Mouse (Mus musculus) intestine, postnatal 0 days (tissue): Measurements from ENCODE around the gene Prph. TPM values are rescaled to one million over a fixed set of nuclear protein-coding genes. Genes with fewer than 3 reads are reported as not detected.
A peak's percentile ranks its signal among the peaks of the same experiment; 100 is the strongest.

ENCODE experiments used
- ATAC-seq: fragments of 200-750 bp; cut with Nextera tagmentation; 2 replicates; pipeline ENCODE4 v1.8.0; 2017; ENCODE audit warnings: mild to moderate bottlenecking, moderate TSS enrichment, moderate library complexity
- H3K27ac ChIP-seq: fragments of 300-500 bp; sonication (generic); 2 replicates; pipeline ENCODE4 v1.5.1; 2014; ENCODE audit warnings: mild to moderate bottlenecking, low read depth, low read length, moderate library complexity
- H3K27me3 ChIP-seq: fragments of 300-500 bp; sonication (generic); replicated peaks from 2 replicates; pipeline ENCODE4 v1.6.1; 2014; ENCODE audit warnings: low read length, mixed read lengths; ENCODE audit not compliant: control insufficient read depth, insufficient read depth
- H3K36me3 ChIP-seq: fragments of 300-500 bp; sonication (generic); 2 replicates; pipeline ENCODE4 v1.6.1; 2014; ENCODE audit warnings: mild to moderate bottlenecking, moderate library complexity; ENCODE audit not compliant: control insufficient read depth, insufficient read depth
- H3K4me1 ChIP-seq: fragments of 300-500 bp; sonication (generic); replicated peaks from 2 replicates; pipeline ENCODE4 v1.6.1; 2014; ENCODE audit warnings: antibody characterized with exemption, low read length, mixed read lengths; ENCODE audit not compliant: control insufficient read depth, insufficient read depth
- H3K4me2 ChIP-seq: fragments of 300-500 bp; sonication (generic); replicated peaks from 2 replicates; pipeline ENCODE4 v1.6.1; 2014; ENCODE audit warnings: low read depth, mild to moderate bottlenecking, moderate library complexity
- H3K4me3 ChIP-seq: fragments of 300-500 bp; sonication (generic); 2 replicates; pipeline ENCODE4 v1.5.1; 2014; ENCODE audit warnings: low read depth, low read length
- H3K9ac ChIP-seq: fragments of 300-500 bp; sonication (generic); 2 replicates; pipeline ENCODE4 v1.6.1; 2014; ENCODE audit warnings: mild to moderate bottlenecking, low read depth, low read length
- H3K9me3 ChIP-seq: fragments of 300-500 bp; sonication (generic); 2 replicates; pipeline ENCODE4 v1.6.1; 2016; ENCODE audit warnings: mixed run types; ENCODE audit not compliant: control insufficient read depth
- CTCF ChIP-seq: sonication (generic); IDR thresholded peaks from 2 replicates; pipeline ENCODE4 v1.5.1; 2016; ENCODE audit warnings: low read depth, mild to moderate bottlenecking, control low read depth, antibody characterized with exemption, moderate library complexity
- WGBS: fragments of 180-500 bp; shearing (Covaris S2); extraction: QIAGEN DNeasy Blood & Tissue Kit; methylation state at CpG from one replicate; pipeline ENCODE4 v1.1.7; 2014; 5-methylcytosine and 5-hydroxymethylcytosine counted together
- polyA plus RNA-seq: library from polyadenylated mRNA; unstranded; fragments of >200 nt; fragmentation: Nextera tagmentation; extraction: Ambion mirVana; gene quantifications from 2 replicates; pipeline ENCODE4 v1.2.1, GENCODE M21; 2015

Gene Prph
- polyA plus RNA-seq, 1 experiment from 2014 or later = 29.8 TPM

DNA sequence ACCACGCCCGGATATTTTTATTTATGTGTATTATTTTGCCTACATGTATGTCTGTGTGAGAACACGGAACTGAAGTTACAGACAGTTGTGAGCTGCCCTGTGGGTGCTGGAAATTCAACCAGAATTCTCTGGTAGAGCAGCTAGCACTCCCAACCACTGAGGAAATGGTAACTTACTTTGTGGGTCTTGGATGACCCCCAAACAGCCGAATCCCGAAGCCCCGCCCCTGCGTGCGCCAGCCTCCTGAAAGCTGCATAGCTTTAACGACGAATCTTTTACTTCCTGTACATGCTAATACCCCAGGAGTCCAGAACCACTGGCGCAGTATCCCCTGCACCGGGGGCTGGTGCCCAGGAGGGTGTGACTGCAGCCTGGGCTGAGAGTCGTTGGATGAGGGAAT lies 29.6 kb upstream of the Prph start:
- H3K9me3 ChIP-seq = no peaks in the 10 kb centered on the region
- H3K4me2 ChIP-seq = no peak overlapping the region
- no peak overlapping the region for H3K9ac ChIP-seq
- no peak for TF ChIP-seq CTCF
- H3K27ac ChIP-seq = no peak overlapping the region
- H3K27me3 ChIP-seq = no peaks in the 10 kb centered on the region
- WGBS = 74% methylated on average over 13 of the region's 13 CpGs
- no peak for ATAC-seq
- H3K4me3 ChIP-seq = no peak overlapping the region
- H3K4me1 ChIP-seq = no peaks in the 10 kb centered on the region; the same call in 1 of the 2 replicates
- no peaks in the 10 kb centered on the region for H3K36me3 ChIP-seq

DNA sequence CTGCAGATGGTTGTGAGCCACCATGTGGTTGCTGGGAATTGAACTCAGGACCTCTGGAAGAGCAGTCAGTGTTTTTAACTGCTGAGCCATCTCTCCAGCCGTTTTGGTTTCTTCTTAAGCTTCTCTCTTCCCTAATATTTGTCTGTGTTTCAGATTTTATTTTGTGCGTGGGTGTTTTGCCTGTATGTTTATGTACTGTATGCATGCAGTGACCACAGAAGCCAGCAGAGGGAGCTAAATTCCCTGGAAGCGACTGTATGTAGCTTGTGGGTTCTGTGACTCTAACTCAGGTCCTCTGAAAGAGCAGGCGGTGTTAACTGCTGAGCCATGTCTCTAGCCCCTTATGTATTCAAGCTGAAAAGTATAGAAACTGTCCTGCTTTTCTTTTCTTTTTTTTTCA lies 28.7 kb upstream of the Prph start:
- Histone ChIP-seq H3K27me3 (no peaks in the 10 kb centered on the region), H3K4me3 (no peak overlapping the region), H3K4me2 (no peak overlapping the region), H3K9ac (no peak overlapping the region), H3K36me3 (no peaks in the 10 kb centered on the region), H3K4me1 (no peaks in the 10 kb centered on the region; the same call in 1 of the 2 replicates), H3K27ac (no peak overlapping the region), H3K9me3 (no peaks in the 10 kb centered on the region)
- WGBS = 66% methylated on average over 4 of the region's 4 CpGs
- TF ChIP-seq CTCF = peak; percentile 78
- ATAC-seq = no peak

DNA sequence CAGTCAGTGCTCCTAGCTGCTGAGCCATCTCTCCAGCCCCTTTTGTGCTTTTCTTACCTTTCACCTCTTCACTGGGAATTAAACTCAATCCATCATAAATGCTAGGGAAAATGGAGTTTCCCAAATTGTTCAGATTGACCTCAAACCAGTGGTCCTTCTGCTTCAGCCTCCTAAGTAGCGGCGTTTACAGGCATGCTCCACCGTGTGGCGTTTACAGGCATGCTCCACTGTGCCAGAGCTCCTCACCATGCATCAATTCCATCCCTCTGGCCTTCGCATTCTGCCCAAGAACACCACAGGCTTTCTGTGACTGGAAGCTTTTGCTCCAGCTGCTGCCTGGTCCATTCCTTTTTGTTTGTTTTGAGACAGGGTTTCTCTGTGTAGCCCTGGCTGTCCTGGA lies 27.9 kb upstream of the Prph start:
- Histone ChIP-seq H3K4me3 (no peak overlapping the region), H3K4me1 (no peaks in the 10 kb centered on the region; the same call in 1 of the 2 replicates), H3K9ac (no peak overlapping the region), H3K9me3 (no peaks in the 10 kb centered on the region), H3K27me3 (no peaks in the 10 kb centered on the region), H3K27ac (no peak overlapping the region), H3K4me2 (no peak overlapping the region), H3K36me3 (no peaks in the 10 kb centered on the region)
- 77% methylated on average over 5 of the region's 5 CpGs for WGBS
- peak; percentile 31 for TF ChIP-seq CTCF
- no peak for ATAC-seq

DNA sequence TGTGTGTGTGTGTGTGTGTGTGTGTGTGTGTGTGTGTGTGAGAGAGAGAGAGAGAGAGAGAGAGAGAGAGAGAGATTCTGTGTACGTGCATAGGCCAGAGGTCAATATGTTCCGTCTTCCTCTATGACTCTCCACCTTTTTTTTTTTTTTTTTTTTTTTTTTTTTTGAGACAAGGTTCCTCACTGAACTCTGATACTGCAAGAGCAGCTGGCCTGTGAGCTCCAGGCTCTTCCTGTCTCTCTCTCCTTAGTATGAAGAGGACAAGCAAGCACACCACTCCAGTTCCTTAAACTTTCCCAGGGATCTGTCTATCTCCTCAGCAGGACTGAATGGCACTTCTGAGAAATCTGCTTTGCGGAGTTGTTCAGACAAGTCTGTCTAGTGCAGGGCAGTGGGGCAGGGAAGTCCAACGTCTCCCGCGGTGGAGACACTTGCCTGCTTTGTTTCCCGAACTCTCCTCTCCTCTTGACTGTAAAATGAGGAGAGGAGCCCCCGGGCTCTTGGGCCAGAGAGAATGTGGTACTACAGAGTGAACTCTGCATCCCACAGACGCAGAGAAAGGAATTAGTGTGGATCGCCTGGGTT lies 26.0 kb upstream of the Prph start:
- no peak for TF ChIP-seq CTCF

DNA sequence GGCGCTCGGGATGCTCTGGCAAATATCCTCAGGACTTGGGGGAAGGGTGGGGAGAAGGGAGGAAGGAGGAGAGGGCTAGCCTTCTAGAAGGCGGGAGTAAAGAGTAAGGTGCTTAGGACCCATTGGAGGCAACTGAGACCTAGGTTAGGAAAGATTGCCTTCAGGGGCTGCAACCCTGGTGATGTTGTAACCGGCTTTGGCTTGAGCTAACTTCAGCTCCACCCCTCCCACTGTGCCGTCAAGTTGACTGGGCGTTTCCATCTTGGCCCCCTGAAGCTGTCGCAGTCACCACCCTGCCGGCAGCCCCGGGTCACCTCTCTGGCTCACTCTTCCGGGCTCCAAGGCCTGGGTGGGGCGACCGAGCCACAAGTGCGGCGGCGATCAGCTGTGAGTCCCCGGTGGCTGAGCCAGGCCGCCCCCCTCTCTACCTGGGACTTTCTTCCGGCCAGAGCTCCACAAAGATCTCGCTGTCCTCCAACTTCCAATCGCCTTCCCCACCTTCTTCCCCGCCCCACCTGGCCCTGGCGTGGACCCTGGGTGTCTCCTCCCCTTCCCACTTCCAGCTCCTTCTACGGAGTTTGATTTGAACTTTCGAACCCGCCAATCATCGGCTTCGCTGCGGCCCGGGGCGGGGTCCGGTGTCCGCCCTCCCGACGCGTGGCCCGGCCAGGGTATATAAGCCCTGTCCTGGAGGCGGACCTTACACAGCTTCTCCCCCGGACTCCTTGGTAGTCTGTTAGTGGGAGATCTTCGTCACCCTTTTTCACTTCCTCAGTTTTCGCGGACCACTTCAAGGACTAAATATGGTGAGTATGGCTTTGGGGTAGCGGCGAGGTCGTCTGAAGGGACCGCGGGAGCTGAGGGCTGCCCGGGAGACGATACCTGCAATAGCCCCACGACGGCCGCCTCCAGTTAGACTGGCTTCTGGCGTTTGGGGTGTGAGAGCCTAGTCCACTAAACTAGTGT lies 25.1 kb upstream of the Prph start, which contains the start of gene Tuba1c:
Tuba1c (plus strand) TSS at position 273 of the 966 bp plus-strand sequence.
- no peak; the same call in 1 of the 2 replicates for TF ChIP-seq CTCF
- H3K4me2 ChIP-seq = peak within 1 kb of the TSS; percentile 82
- no peaks in the 10 kb centered on the region for H3K27me3 ChIP-seq
- H3K4me1 ChIP-seq = peaks cover 5% of the 10 kb centered on the region; the same call in 1 of the 2 replicates
- peak; percentile 92 for ATAC-seq
- H3K27ac ChIP-seq = peak within 1 kb of the TSS; percentile 89
- H3K9ac ChIP-seq = peak within 1 kb of the TSS; percentile 80
- under 1% methylated on average over 52 of the region's 52 CpGs for WGBS
- H3K36me3 ChIP-seq = peaks cover 5% of the 10 kb centered on the region
- H3K9me3 ChIP-seq = no peaks in the 10 kb centered on the region
- H3K4me3 ChIP-seq = peak within 1 kb of the TSS; percentile 77

More for the DNA sequence above, 26.0 kb upstream of the Prph start:
- Histone ChIP-seq H3K9me3 (no peaks in the 10 kb centered on the region), H3K27me3 (no peaks in the 10 kb centered on the region), H3K4me3 (peak overlapping the region; percentile 77), H3K36me3 (no peaks in the 10 kb centered on the region), H3K9ac (peak overlapping the region; percentile 80), H3K4me1 (peaks cover 5% of the 10 kb centered on the region; the same call in 1 of the 2 replicates), H3K27ac (peak overlapping the region; percentile 89), H3K4me2 (peak overlapping the region; percentile 82)
- 2% methylated on average over 10 of the region's 10 CpGs for WGBS
- ATAC-seq = peak; percentile 27

DNA sequence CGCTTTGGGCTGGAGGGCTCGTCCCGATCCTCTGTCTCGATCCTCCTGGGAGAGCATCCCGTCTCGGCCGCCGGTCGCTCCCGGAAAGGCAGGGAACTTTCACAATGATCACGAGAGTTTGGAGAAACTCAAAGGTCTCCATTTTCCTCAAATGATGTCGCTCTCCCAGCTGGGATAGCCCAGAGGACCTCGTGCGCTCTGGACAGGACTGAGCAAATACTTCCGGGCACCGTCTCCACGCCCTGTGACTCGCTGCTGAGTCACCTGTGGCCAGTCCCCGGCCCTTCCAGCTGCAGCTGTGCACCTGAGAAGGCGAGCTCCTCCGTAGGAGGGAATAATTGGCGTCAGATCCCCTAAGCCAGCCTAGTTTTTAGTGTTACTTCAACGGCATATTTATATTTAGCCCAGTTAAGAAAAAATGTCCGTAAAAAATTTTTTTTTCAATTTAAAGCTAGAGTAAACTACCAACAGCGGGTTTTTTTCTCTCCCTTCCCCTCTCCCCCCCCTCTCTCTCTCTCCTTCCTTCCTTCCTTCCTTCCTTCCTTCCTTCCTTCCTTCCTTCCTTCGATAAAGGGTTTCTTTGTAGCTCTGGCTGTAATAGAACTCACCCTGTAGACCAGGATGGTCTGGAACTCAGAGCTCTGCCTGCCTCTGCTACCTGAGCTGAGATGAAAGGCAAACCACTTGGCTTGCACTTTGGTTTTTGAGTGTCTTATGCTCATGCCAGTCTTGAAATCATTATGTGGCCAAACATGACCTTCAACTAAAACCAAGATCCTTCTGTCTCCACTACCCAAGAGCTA lies 24.2 kb upstream of the Prph start:
- peak overlapping the region; percentile 89 for H3K27ac ChIP-seq
- peak; percentile 67 for ATAC-seq
- peak overlapping the region; percentile 77 for H3K4me3 ChIP-seq
- no peak for TF ChIP-seq CTCF
- peak overlapping the region; percentile 80 for H3K9ac ChIP-seq
- H3K4me2 ChIP-seq = peak overlapping the region; percentile 82
- no peaks in the 10 kb centered on the region for H3K27me3 ChIP-seq
- 6% methylated on average over 26 of the region's 26 CpGs for WGBS
- H3K36me3 ChIP-seq = peaks cover 14% of the 10 kb centered on the region
- H3K9me3 ChIP-seq = no peaks in the 10 kb centered on the region
- H3K4me1 ChIP-seq = peaks cover 5% of the 10 kb centered on the region; the same call in 1 of the 2 replicates
